Mouse (Mus musculus) Muller cell, postnatal 12 days (primary cell): ENCODE data around the gene Apmap.
A peak's percentile ranks its signal among the peaks of the same experiment; 100 is the strongest.
"Not testable (repeated sequence)": the region's sequence is repeated elsewhere in the genome, so short reads cannot be mapped to it uniquely, and the experiment has no call there.

ENCODE experiments used
- DNase-seq: peaks from one replicate; pipeline ENCODE4 v3.0.0-alpha.2; 2015; ENCODE audit errors: inconsistent ontology term

The Apmap gene

GRCm38 (mm10) chr2:150621698-150622097, 13.3 kb upstream of the Apmap start:
- DNase-seq: no peak

- no peak for DNase-seq
These were observed 1.7 kb upstream of the Apmap start for GRCm38 (mm10) chr2:150610097-150610496.

- peak; percentile 64 for DNase-seq
These were observed 649 bp upstream of the Apmap start for GRCm38 (mm10) chr2:150608872-150609560.

- DNase-seq: no peak
These were observed 1.3 kb downstream of the Apmap start for GRCm38 (mm10) chr2:150607086-150607485.

GRCm38 (mm10) chr2:150604802-150605201, 3.6 kb downstream of the Apmap start:
- DNase-seq: no peak

GRCm38 (mm10) chr2:150602166-150602565, 6.2 kb downstream of the Apmap start:
- DNase-seq: no peak

- DNase-seq: no peak
These were observed 8.1 kb downstream of the Apmap start for GRCm38 (mm10) chr2:150600263-150600662.

GRCm38 (mm10) chr2:150595411-150596190, 12.8 kb downstream of the Apmap start:
- DNase-seq: no peak

- no peak for DNase-seq
These were observed 19.3 kb downstream of the Apmap start for GRCm38 (mm10) chr2:150589076-150589475.

GRCm38 (mm10) chr2:150579628-150580027, 28.7 kb downstream of the Apmap start:
- no peak for DNase-seq

- no peak for DNase-seq
These were observed 29.8 kb downstream of the Apmap start for GRCm38 (mm10) chr2:150578603-150579002.

GRCm38 (mm10) chr2:150576256-150576655, 32.1 kb downstream of the Apmap start:
- DNase-seq: no peak

- DNase-seq: no peak
These were observed 35.9 kb downstream of the Apmap start for GRCm38 (mm10) chr2:150572463-150572862.

GRCm38 (mm10) chr2:150570761-150571160, 37.6 kb downstream of the Apmap start:
- DNase-seq: no peak

GRCm38 (mm10) chr2:150569847-150570590, 38.3 kb downstream of the Apmap start, which contains the start of gene Cst7:
Cst7 (plus strand) TSS chr2:150570415.
- DNase-seq: no peak

GRCm38 (mm10) chr2:150567051-150567450, 41.3 kb downstream of the Apmap start:
- DNase-seq: no peak

- DNase-seq: peak; percentile 18
These were observed 49.8 kb downstream of the Apmap start for GRCm38 (mm10) chr2:150558568-150558967.

GRCm38 (mm10) chr2:150549576-150549975, 58.8 kb downstream of the Apmap start:
- DNase-seq: not testable (repeated sequence)
